Mouse (Mus musculus) heart, embryonic 11.5 days (tissue): ENCODE data around the gene A830031A19Rik. TPM values are rescaled to one million over a fixed set of nuclear protein-coding genes. Genes with fewer than 3 reads are reported as not detected.

Experiments
- ATAC-seq: fragments of 200-750 bp; cut with Nextera tagmentation; replicated peaks from 2 replicates; pipeline ENCODE4 v1.8.0; 2017; ENCODE audit warnings: moderate library complexity; ENCODE audit not compliant: insufficient number of reproducible peaks, low FRiP score, low TSS enrichment
- H3K27ac ChIP-seq: fragments of 300-500 bp; sonication (generic); 2 replicates; pipeline ENCODE4 v1.5.1; 2014; ENCODE audit warnings: mild to moderate bottlenecking, low read depth, low read length
- H3K27me3 ChIP-seq: fragments of 300-500 bp; sonication (generic); 2 replicates; pipeline ENCODE4 v1.6.1; 2014; ENCODE audit warnings: mild to moderate bottlenecking, low read length, mixed read lengths; ENCODE audit not compliant: control insufficient read depth, insufficient read depth
- H3K36me3 ChIP-seq: fragments of 300-500 bp; sonication (generic); 2 replicates; pipeline ENCODE4 v1.6.1; 2014; ENCODE audit warnings: mild to moderate bottlenecking, low read length, moderate library complexity, mixed read lengths; ENCODE audit not compliant: control insufficient read depth, insufficient read depth
- H3K4me1 ChIP-seq: fragments of 300-500 bp; sonication (generic); 2 replicates; pipeline ENCODE4 v1.6.1; 2014; ENCODE audit warnings: low read length; ENCODE audit not compliant: control insufficient read depth, insufficient read depth
- H3K4me2 ChIP-seq: fragments of 300-500 bp; sonication (generic); 2 replicates; pipeline ENCODE4 v1.6.1; 2014; ENCODE audit warnings: mild to moderate bottlenecking, moderate library complexity
- H3K4me3 ChIP-seq: fragments of 300-500 bp; sonication (generic); 2 replicates; pipeline ENCODE4 v1.5.1; 2014; ENCODE audit warnings: low read depth, low read length
- H3K9ac ChIP-seq: fragments of 300-500 bp; sonication (generic); 2 replicates; pipeline ENCODE4 v1.6.1; 2014; ENCODE audit warnings: mild to moderate bottlenecking, low read depth, low read length, moderate library complexity
- H3K9me3 ChIP-seq: fragments of 300-500 bp; sonication (generic); replicated peaks from 2 replicates; pipeline ENCODE4 v1.6.1; 2016; ENCODE audit warnings: low read length; ENCODE audit not compliant: control insufficient read depth
- WGBS: fragments of 180-500 bp; shearing (Covaris S2); extraction: QIAGEN DNeasy Blood & Tissue Kit; methylation state at CpG from one replicate; pipeline ENCODE4 v1.1.7; 2014; ENCODE audit not compliant: insufficient replicate concordance; 5-methylcytosine and 5-hydroxymethylcytosine counted together
- polyA plus RNA-seq: library from polyadenylated mRNA; unstranded; fragments of >200 nt; fragmentation: Nextera tagmentation; extraction: Ambion mirVana; gene quantifications from 2 replicates; pipeline ENCODE4 v1.2.1, GENCODE M21; 2014

Gene A830031A19Rik
- polyA plus RNA-seq, 1 experiment from 2014 or later = not detected

GRCm38 (mm10) chr11:24099886-24100293 lies 25.0 kb upstream of the A830031A19Rik start:
- 34% methylated on average over 7 of the region's 7 CpGs for WGBS
- H3K27ac ChIP-seq = peak overlapping the region; percentile 50
- no peaks in the 10 kb centered on the region for H3K36me3 ChIP-seq
- H3K9me3 ChIP-seq = no peaks in the 10 kb centered on the region
- H3K27me3 ChIP-seq = no peaks in the 10 kb centered on the region
- no peak overlapping the region for H3K4me3 ChIP-seq
- peaks cover 45% of the 10 kb centered on the region for H3K4me1 ChIP-seq
- no peak overlapping the region for H3K4me2 ChIP-seq
- no peak overlapping the region for H3K9ac ChIP-seq
- ATAC-seq = no peak; the same call in 1 of the 2 replicates

- Histone ChIP-seq H3K36me3 (no peaks in the 10 kb centered on the region), H3K9me3 (no peaks in the 10 kb centered on the region), H3K27ac (no peak overlapping the region), H3K4me1 (peaks cover 52% of the 10 kb centered on the region), H3K27me3 (no peaks in the 10 kb centered on the region), H3K4me3 (no peak overlapping the region), H3K9ac (no peak overlapping the region), H3K4me2 (no peak overlapping the region)
- WGBS = 83% methylated on average over 10 of the region's 10 CpGs
- no peak for ATAC-seq
Observed at GRCm38 (mm10) chr11:24099215-24099614, 24.4 kb upstream of the A830031A19Rik start.

GRCm38 (mm10) chr11:24098662-24099061 lies 23.8 kb upstream of the A830031A19Rik start:
- Histone ChIP-seq H3K4me1 (peaks cover 55% of the 10 kb centered on the region), H3K36me3 (no peaks in the 10 kb centered on the region), H3K4me3 (no peak overlapping the region), H3K27me3 (no peaks in the 10 kb centered on the region), H3K9me3 (no peaks in the 10 kb centered on the region), H3K9ac (no peak overlapping the region), H3K4me2 (no peak overlapping the region), H3K27ac (no peak overlapping the region)
- whole genome bisulfite sequencing = 49% methylated on average over 3 of the region's 3 CpGs
- no peak for ATAC-seq

GRCm38 (mm10) chr11:24098069-24098468 lies 23.2 kb upstream of the A830031A19Rik start:
- no peak overlapping the region for H3K27ac ChIP-seq
- no peak overlapping the region for H3K9ac ChIP-seq
- no peaks in the 10 kb centered on the region for H3K36me3 ChIP-seq
- H3K4me2 ChIP-seq = no peak overlapping the region
- WGBS = 79% methylated on average over 5 of the region's 5 CpGs
- H3K4me1 ChIP-seq = peaks cover 50% of the 10 kb centered on the region
- no peak overlapping the region for H3K4me3 ChIP-seq
- no peaks in the 10 kb centered on the region for H3K9me3 ChIP-seq
- ATAC-seq = no peak
- no peaks in the 10 kb centered on the region for H3K27me3 ChIP-seq

GRCm38 (mm10) chr11:24097026-24097425 lies 22.2 kb upstream of the A830031A19Rik start:
- peaks cover 46% of the 10 kb centered on the region for H3K4me1 ChIP-seq
- WGBS = 67% methylated on average over 6 of the region's 6 CpGs

GRCm38 (mm10) chr11:24096483-24096882 lies 21.6 kb upstream of the A830031A19Rik start:
- Histone ChIP-seq H3K36me3 (no peaks in the 10 kb centered on the region), H3K27ac (no peak overlapping the region), H3K9ac (no peak overlapping the region), H3K4me2 (no peak overlapping the region), H3K4me3 (no peak overlapping the region), H3K27me3 (no peaks in the 10 kb centered on the region), H3K9me3 (no peaks in the 10 kb centered on the region), H3K4me1 (peaks cover 46% of the 10 kb centered on the region)
- ATAC-seq = no peak
- WGBS = 49% methylated on average over 6 of the region's 6 CpGs

More at GRCm38 (mm10) chr11:24097026-24097425, 22.2 kb upstream of the A830031A19Rik start:
- Histone ChIP-seq H3K36me3 (no peaks in the 10 kb centered on the region), H3K4me2 (no peak overlapping the region), H3K4me3 (no peak overlapping the region), H3K9ac (no peak overlapping the region), H3K9me3 (no peaks in the 10 kb centered on the region), H3K27me3 (no peaks in the 10 kb centered on the region), H3K27ac (no peak overlapping the region)
- no peak for ATAC-seq

- no peak for ATAC-seq
- Histone ChIP-seq H3K4me3 (no peak overlapping the region), H3K27ac (no peak overlapping the region), H3K4me1 (peaks cover 44% of the 10 kb centered on the region), H3K36me3 (no peaks in the 10 kb centered on the region), H3K9me3 (no peaks in the 10 kb centered on the region), H3K27me3 (no peaks in the 10 kb centered on the region), H3K4me2 (no peak overlapping the region), H3K9ac (no peak overlapping the region)
- WGBS = 79% methylated on average over 7 of the region's 7 CpGs
Observed at GRCm38 (mm10) chr11:24095656-24096353, 21.0 kb upstream of the A830031A19Rik start.

- WGBS = 44% methylated on average over 9 of the region's 9 CpGs
- no peaks in the 10 kb centered on the region for H3K9me3 ChIP-seq
- H3K27ac ChIP-seq = no peak overlapping the region
- H3K27me3 ChIP-seq = no peaks in the 10 kb centered on the region
- no peak for ATAC-seq
- H3K9ac ChIP-seq = no peak overlapping the region
- no peaks in the 10 kb centered on the region for H3K36me3 ChIP-seq
- H3K4me2 ChIP-seq = 0 out of 2 replicates have a peak overlapping the region, but pooled peaks have one; percentile 7
- H3K4me1 ChIP-seq = peaks cover 39% of the 10 kb centered on the region
- no peak overlapping the region for H3K4me3 ChIP-seq
Observed at GRCm38 (mm10) chr11:24095236-24095635, 20.4 kb upstream of the A830031A19Rik start.

- peaks cover 30% of the 10 kb centered on the region for H3K4me1 ChIP-seq
- no peaks in the 10 kb centered on the region for H3K36me3 ChIP-seq
- no peak overlapping the region for H3K27ac ChIP-seq
- H3K4me2 ChIP-seq = no peak overlapping the region
- ATAC-seq = no peak
- H3K9me3 ChIP-seq = no peaks in the 10 kb centered on the region
- H3K27me3 ChIP-seq = no peaks in the 10 kb centered on the region
- H3K4me3 ChIP-seq = no peak overlapping the region
- H3K9ac ChIP-seq = no peak overlapping the region
- WGBS = 36% methylated on average over 5 of the region's 5 CpGs
Observed at GRCm38 (mm10) chr11:24094086-24094487, 19.2 kb upstream of the A830031A19Rik start.
